23 mouse cellular contexts compared by ENCODE assay signal in genomic region chr3:104771460-104771859, GRCm38 (mm10). TPM values are rescaled to one million over a fixed set of nuclear protein-coding genes. Genes with fewer than 3 reads are reported as not detected.
DNase-seq lines count a peak whose midpoint lies in the region; ATAC-seq and TF ChIP-seq lines count a peak whose summit lies in the region.
"Had no signal": no experiment of that assay in that cellular context is flagged by ENCODE, and none has a peak within 500 bp of the region (broad histone marks: within the 10 kb centered on the region; RNA-seq: fewer than 3 reads in every experiment).

No protein-coding gene starts in this region.

- peak; percentile 99 for ATAC-seq in activated CD4-positive, CD25-positive, alpha-beta regulatory T cell, adult 4 months
- ATAC-seq: forebrain, embryonic 16.5 days; intestine, embryonic 16.5 days had no signal

- peak overlapping the region; percentile 36; the same call in 1 of the 2 replicates for H3K27ac ChIP-seq in spleen, adult 2 months (ENCODE audit: insufficient read depth, low read length)
- H3K27ac ChIP-seq: hindbrain, embryonic 13.5 days; liver, embryonic 13.5 days; neural tube, embryonic 13.5 days had no signal

- no peaks in the 10 kb centered on the region for H3K36me3 ChIP-seq in spleen, adult 2 months (ENCODE audit: control insufficient read depth, insufficient read depth, low read length)
- H3K36me3 ChIP-seq: embryonic facial prominence, embryonic 15.5 days; hindbrain, embryonic 13.5 days; liver, embryonic 13.5 days; neural tube, embryonic 13.5 days had no signal

- TF ChIP-seq CTCF in spleen, adult 2 months (IDR thresholded peaks at IDR 0.05; ENCODE audit: extremely low read depth, insufficient read depth, insufficient read length, insufficient replicate concordance), result no peak

- no peaks in the 10 kb centered on the region; the same call in 1 of the 2 replicates for H3K4me1 ChIP-seq in spleen, adult 2 months (ENCODE audit: control insufficient read depth, insufficient read depth, insufficient read length)
- H3K4me1 ChIP-seq: hindbrain, embryonic 13.5 days; neural tube, embryonic 13.5 days had no signal

- 40% methylated on average over 6 of the region's 6 CpGs for WGBS in spleen, adult 2 months

- H3K27me3 ChIP-seq in spleen, adult 2 months (ENCODE audit: control insufficient read depth, insufficient read depth, low read length), result 0 out of 2 replicates have a peak, but pooled peaks cover 2% of the 10 kb centered on the region

- DNase-seq in spleen, adult 2 months (ENCODE audit: low read depth in 1 of 2, low spot score in 2 of 2), result no peak
- DNase-seq in spleen, postnatal 10 days (ENCODE audit: low spot score in 2 of 2), result no peak
- DNase-seq in naive thymus-derived CD4-positive, alpha-beta T cell, adult 2 months (ENCODE audit: low read depth), result peak; percentile 72
- no peak for DNase-seq in layer of hippocampus, adult 11-12 months (ENCODE audit: low spot score)
- DNase-seq in urinary bladder, postnatal 14 days (ENCODE audit: low spot score), result no peak
- DNase-seq in kidney, adult 11 months, result no peak
- DNase-seq: adrenal gland, postnatal 10 days; cerebellum, adult 9-10 months; gastrocnemius, postnatal 25 days; kidney, postnatal 25 days; liver, embryonic 13.5 days; lung, adult 2 months; midbrain, embryonic 14.5 days; retina, postnatal 1 day; right cerebral cortex, postnatal 25 days; spleen, adult 18-20 months had no signal

- TF ChIP-seq POLR2A in spleen, adult 2 months (IDR thresholded peaks at IDR 0.05; ENCODE audit: low read depth, low read length), result no peak

- H3K4me3 ChIP-seq in spleen, adult 2 months (ENCODE audit: extremely low read depth, insufficient read depth, insufficient read length), result no peak overlapping the region
- H3K4me3 ChIP-seq: embryonic facial prominence, embryonic 15.5 days; hindbrain, embryonic 13.5 days; liver, embryonic 13.5 days; neural tube, embryonic 13.5 days had no signal

RNA-seq across cellular contexts. Expression of gene Ppm1j, which starts 9.4 kb away (rescaled TPM):
- polyA plus RNA-seq in spleen, adult 2 months (2012; rRNA removed), result 13.1 and 15.8 TPM in 2 replicates
- polyA plus RNA-seq in activated CD4-positive, CD25-positive, alpha-beta regulatory T cell, adult 4 months (2017; shearing (Covaris generic)), result 10 to 100 TPM; 24.1 to 28.0 TPM

RNA-seq across cellular contexts. Expression of gene Fam19a3, which starts 10.2 kb away (rescaled TPM):
- 0.21 and 0.23 TPM in 2 replicates for polyA plus RNA-seq in spleen, adult 2 months (2012; rRNA removed)
- 1 to 10 TPM in 1 of 2 experiments, under 1 TPM in 1; 0.83 to 1.4 TPM for polyA plus RNA-seq in activated CD4-positive, CD25-positive, alpha-beta regulatory T cell, adult 4 months (2017; shearing (Covaris generic))
- polyA plus RNA-seq: liver, embryonic 13.5 days; midbrain, embryonic 14.5 days; neural tube, embryonic 13.5 days; stomach, embryonic 14.5 days had no signal

RNA-seq across cellular contexts. Expression of gene Rhoc, which starts 16.7 kb away (rescaled TPM):
- polyA plus RNA-seq in spleen, adult 2 months (2012; rRNA removed), result 15.1 and 18.0 TPM in 2 replicates
- 1 to 10 TPM; 7.3 to 9.9 TPM for polyA plus RNA-seq in activated CD4-positive, CD25-positive, alpha-beta regulatory T cell, adult 4 months (2017; shearing (Covaris generic))

RNA-seq across cellular contexts. Expression of gene Mov10, which starts 46.9 kb away (rescaled TPM):
- polyA plus RNA-seq in spleen, adult 2 months (2012; rRNA removed), result 13.5 and 15.1 TPM in 2 replicates
- 10 to 100 TPM; 16.2 to 34.8 TPM for polyA plus RNA-seq in activated CD4-positive, CD25-positive, alpha-beta regulatory T cell, adult 4 months (2017; shearing (Covaris generic))
